Mouse (Mus musculus) ES-E14 (cell line): ENCODE results near the gene Sirpb1c.

Experiments used
- CHD2 ChIP-seq: IDR thresholded peaks from 2 replicates; pipeline ENCODE4 v1.6.1; 2014; ENCODE audit warnings: mild to moderate bottlenecking, low read depth, low read length, inconsistent platforms
- HCFC1 ChIP-seq: IDR thresholded peaks from 2 replicates; pipeline ENCODE4 v1.6.1; 2012; ENCODE audit warnings: low read length, inconsistent platforms, borderline replicate concordance; ENCODE audit not compliant: insufficient read depth
- ZC3H11A ChIP-seq: IDR thresholded peaks from 2 replicates; pipeline ENCODE4 v1.6.1; 2012; ENCODE audit warnings: low read depth, mild to moderate bottlenecking, inconsistent platforms, low read length, borderline replicate concordance
- ZNF384 ChIP-seq: IDR thresholded peaks from 2 replicates; pipeline ENCODE4 v1.6.1; 2012; ENCODE audit warnings: low read depth, low read length, inconsistent platforms

DNA sequence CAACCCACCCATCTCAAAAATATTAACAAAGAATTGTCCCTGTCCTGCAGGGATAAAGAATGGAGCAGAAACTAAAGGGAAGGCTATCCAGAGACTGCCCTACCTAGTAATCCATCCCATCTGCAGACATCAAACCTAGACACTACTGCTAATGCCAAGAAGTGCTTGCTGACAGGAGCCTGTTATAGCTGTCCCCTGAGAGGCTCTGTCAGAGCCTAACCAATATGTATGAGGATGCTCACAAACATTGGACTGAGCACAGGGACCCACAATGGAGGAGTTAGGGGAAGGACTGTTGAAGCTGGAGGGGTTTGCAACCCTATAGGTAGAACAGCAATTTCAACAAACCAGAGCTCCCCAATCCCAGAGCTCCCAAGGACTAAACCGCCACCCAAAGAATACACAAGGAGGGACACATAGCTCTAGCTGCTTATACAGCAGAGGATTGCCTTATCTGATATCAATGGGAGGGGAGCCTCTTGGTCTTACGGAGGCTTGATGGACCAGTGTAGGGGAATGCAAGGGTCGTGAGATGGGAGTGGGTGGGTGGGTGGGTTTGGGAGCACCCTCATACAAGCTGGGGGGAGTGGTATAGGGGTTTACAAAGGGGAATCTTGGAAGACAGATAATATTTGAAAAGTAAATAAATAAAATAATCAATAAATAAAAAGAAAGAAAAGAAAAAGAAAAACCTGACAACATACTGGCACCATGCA is 838 bp downstream of the Sirpb1c start:
- TF ChIP-seq ZNF384 (no peak), CHD2 (no peak), ZC3H11A (no peak), HCFC1 (no peak)
